Mouse (Mus musculus) gastrocnemius, adult 2 months (tissue): ENCODE results near the gene Cib4. TPM values are rescaled to one million over a fixed set of nuclear protein-coding genes. Genes with fewer than 3 reads are reported as not detected.

Experiments
- DNase-seq: peaks from one replicate; pipeline ENCODE4 v3.0.0; 2022
- H3K27ac ChIP-seq: fragments of 200-600 bp; 2 replicates; pipeline ENCODE4 v1.8.1; 2022; ENCODE audit warnings: mild to moderate bottlenecking
- H3K4me3 ChIP-seq: fragments of 200-600 bp; 2 replicates; pipeline ENCODE4 v1.8.1; 2022; ENCODE audit warnings: mild to moderate bottlenecking, moderate library complexity
- CTCF ChIP-seq: fragments of 200-600 bp; IDR thresholded peaks from 2 replicates; pipeline ENCODE4 v1.8.1; 2022; ENCODE audit warnings: antibody characterized with exemption, mild to moderate bottlenecking, moderate library complexity
- intact Hi-C: fragments of 180-260 bp; cut with DNase I; formaldehyde crosslinking; loops from one replicate; pipeline ENCODE4 v1.15.1; 2025
- long read RNA-seq, 2 experiments: library from polyadenylated mRNA; stranded (forward); transcript quantifications; one replicate each; pipeline ENCODE4 v2.0.0; 2021
- total RNA-seq, 2 experiments: library from RNA; stranded (reverse); gene quantifications; 2 replicates each; pipeline ENCODE4 v1.2.3; 2021

The Cib4 gene
- not detected for total RNA-seq
- long read RNA-seq, experiment 1: 0 reads
- long read RNA-seq, experiment 2: 0 reads

- TF ChIP-seq CTCF: no peak
- Histone ChIP-seq H3K27ac (no peak within 1 kb of the TSS), H3K4me3 (no peak within 1 kb of the TSS)
- DNase-seq: no peak
- intact Hi-C loops: no loop called here
Measured at GRCm38 (mm10) chr5:30545698-30546097, at the start of gene Cib4. Cib4 (minus strand) TSS chr5:30545836.

DNA sequence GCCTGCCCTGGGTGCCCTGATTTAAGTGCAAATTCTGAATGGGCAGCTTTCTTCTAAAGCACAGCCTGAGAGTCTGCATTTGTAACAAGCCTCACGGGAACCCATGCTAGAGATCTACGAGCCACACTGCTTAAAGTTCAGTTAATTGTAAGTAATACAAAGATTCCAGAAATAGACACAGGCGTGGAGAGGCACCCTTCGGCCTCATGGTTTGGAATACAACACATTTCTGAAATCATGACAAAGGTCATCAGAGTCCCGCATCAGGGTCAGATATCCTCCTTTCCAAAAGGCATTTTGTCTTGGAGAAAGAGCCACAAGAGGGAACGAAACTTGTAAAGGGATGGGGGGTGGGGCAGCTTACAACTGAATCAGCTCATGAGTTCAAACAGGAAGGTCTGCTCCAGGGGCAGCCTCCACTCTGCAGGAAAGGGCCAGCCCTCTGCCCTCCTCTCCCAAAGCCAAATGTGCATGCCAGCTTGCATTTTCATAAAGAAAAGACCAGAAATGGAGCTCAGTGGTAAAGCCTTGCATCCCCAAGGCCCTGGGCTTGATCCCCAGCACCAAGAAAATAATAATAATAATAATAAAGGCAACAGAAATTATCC, 49.4 kb upstream of the Cib4 start:
- TF ChIP-seq CTCF: no peak
- no peak overlapping the region for H3K27ac ChIP-seq
- DNase-seq: no peak
- intact Hi-C loops: no loop called here
- H3K4me3 ChIP-seq: no peak overlapping the region

DNA sequence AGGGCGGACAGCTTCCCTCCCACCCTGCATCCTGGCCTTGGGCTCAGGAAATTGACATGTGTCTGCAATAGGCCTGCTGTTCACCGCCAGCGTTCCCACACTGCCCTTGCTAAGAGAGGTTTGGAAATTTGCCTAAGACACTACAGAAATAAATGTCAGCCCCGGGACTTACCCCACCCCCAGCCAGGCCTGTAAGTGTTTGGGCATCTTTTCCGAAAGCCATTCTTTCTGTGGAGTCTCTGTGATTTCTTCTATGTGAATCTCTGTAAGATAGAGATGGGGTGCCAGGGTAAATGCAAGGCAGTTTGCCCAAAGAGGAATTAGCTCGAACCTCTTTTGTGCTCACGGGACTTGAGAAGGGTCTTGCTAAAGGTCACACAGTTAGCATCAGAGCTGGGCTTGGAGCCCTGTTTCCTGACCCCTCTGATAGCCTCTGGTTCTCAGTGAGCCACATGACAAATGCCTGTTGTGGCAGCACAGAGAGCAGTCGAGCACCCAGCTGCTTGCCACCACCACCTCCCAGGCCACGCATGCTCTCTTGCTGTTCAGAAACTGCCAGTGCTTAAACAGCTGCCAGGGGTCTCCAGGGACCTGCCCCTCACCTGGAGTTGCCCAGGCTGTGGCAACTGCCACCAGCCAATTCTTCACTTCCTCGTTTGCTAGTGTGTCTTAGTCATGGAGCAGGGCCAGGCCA, 48.3 kb upstream of the Cib4 start:
- TF ChIP-seq CTCF: no peak
- intact Hi-C loops: no loop called here
- H3K4me3 ChIP-seq: no peak overlapping the region
- no peak for DNase-seq
- 0 out of 2 replicates have a peak overlapping the region, but pooled peaks have one; percentile 7 for H3K27ac ChIP-seq

DNA sequence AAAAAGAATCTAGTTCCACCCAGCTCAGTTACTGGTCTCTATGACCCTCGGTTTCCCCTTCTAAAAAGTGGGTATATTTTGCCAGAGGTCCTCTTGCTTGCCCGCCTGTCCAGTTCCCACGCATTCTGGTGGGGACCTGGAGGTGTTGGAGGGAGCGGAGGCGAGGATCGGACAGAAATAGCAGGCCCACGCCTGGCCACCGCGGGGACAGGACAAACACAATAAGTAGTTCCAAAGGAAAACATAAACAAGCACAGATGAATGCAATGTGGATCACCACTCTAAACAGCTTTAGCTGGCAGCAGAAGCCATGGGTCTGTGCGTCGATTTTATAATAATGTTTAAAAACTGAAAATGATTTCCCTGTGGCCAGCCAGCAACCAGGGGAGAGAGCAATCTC, 47.7 kb upstream of the Cib4 start:
- Histone ChIP-seq H3K27ac (0 out of 2 replicates have a peak overlapping the region, but pooled peaks have one; percentile 7), H3K4me3 (no peak overlapping the region)
- intact Hi-C loops: no loop called here
- TF ChIP-seq CTCF: no peak
- DNase-seq: no peak

DNA sequence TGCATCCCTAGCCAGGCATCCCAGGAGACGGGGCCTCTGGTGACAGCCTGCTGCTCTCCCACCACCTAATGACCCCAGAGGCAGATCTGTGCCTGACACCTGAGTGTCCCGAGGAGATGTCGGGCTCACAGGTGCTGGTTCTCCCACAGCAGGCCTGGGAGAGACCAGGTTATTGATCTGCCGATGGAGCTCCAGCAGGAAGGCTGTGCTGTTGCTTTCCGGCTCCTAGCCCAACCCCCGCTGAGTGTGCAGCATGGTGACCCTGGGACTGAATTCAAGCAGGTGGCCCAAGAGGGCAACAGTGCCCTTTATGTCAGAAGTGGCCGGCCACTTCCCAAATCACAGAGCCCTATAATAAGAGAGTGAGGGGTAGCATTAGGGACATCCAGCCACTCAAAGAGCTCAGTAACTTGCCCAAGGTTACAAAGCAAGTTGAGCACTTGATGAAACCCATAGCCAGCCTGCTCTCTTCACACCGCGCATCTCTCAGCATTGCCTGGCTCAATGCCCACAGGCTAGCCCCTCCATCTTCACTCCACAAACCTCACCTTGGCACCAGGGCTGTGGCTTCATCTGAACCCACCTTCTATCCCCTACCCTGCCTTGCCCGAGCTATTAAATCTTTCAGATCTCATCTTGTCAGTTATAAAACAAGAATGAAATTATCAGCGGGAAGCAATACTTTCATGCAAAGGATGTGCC, 46.8 kb upstream of the Cib4 start:
- H3K27ac ChIP-seq: no peak overlapping the region
- intact Hi-C loops: no loop called here
- TF ChIP-seq CTCF: no peak
- no peak overlapping the region for H3K4me3 ChIP-seq
- no peak for DNase-seq

- no peak for DNase-seq
- TF ChIP-seq CTCF: no peak
- intact Hi-C loops: no loop called here
- Histone ChIP-seq H3K4me3 (no peak overlapping the region), H3K27ac (no peak overlapping the region)
Measured at GRCm38 (mm10) chr5:30591786-30592185, 46.1 kb upstream of the Cib4 start.

GRCm38 (mm10) chr5:30591205-30591731, 45.6 kb upstream of the Cib4 start:
- TF ChIP-seq CTCF: no peak
- Histone ChIP-seq H3K4me3 (no peak overlapping the region), H3K27ac (no peak overlapping the region)
- DNase-seq: no peak
- intact Hi-C loops: no loop called here

GRCm38 (mm10) chr5:30590231-30590630, 44.6 kb upstream of the Cib4 start:
- TF ChIP-seq CTCF: no peak
- Histone ChIP-seq H3K4me3 (no peak overlapping the region), H3K27ac (no peak overlapping the region)
- intact Hi-C loops: no loop called here
- no peak for DNase-seq

- no peak for TF ChIP-seq CTCF
- H3K27ac ChIP-seq: no peak overlapping the region
- no peak overlapping the region for H3K4me3 ChIP-seq
- no peak for DNase-seq
- intact Hi-C loops: no loop called here
Measured at GRCm38 (mm10) chr5:30589546-30589945, 43.9 kb upstream of the Cib4 start.

DNA sequence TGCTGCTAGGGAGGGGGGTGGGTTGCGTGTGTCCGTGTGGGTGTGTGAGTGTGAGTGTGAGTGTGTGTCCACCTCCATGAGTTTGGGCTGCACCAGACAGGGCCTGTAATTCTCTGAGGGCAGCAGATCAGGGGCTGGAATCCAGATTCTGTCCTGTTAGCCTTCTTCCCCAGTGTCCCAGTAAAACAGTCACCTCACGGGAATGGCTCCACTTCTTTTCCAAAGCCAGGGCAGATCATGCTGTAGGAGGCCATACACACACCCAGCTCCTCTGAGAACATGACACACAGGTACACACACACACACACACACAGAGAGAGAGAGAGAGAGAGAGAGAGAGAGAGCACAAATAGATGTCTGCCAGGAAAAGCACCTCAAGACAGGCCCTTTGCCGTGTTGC, 43.4 kb upstream of the Cib4 start:
- no peak for DNase-seq
- Histone ChIP-seq H3K27ac (no peak overlapping the region), H3K4me3 (peak overlapping the region; percentile 67)
- intact Hi-C loops: no loop called here
- TF ChIP-seq CTCF: no peak

GRCm38 (mm10) chr5:30588301-30588968, 42.8 kb upstream of the Cib4 start:
- Histone ChIP-seq H3K4me3 (peak overlapping the region; percentile 67), H3K27ac (0 out of 2 replicates have a peak overlapping the region, but pooled peaks have one; percentile 24)
- DNase-seq: no peak
- intact Hi-C loops: no loop called here
- TF ChIP-seq CTCF: no peak

DNA sequence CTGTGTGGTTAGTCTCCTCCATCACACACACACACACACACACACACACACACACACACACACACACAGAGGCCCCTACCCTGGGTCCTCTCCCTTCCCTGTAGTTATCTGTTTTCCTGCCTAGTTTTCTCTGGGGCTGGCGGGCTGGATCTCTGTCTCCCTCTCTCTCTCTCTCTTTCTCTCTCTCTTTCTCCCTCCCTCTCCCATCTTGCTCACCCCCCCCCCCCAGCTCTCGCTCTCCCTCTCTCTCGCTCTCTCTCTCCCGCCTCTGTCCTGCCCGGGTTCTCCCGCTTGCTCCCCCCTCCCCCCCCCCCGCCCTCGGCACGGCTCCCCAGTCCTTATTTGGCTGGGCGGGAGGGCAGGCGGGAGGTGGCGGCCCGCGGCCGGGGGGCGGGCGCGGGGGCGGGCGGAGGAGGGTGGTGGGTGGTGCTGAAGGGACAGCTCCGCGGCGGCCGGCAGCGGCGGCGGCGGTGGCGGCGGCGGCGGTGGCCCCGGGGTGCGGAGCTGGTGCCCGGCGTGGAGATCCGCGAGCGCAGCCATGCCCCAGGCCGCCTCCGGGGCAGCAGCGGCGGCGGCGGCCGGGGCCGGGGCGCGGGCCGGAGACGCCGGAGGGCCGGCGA, 42.2 kb upstream of the Cib4 start, which contains the start of gene Kcnk3:
Kcnk3 (plus strand) TSS at position 490 of the 620 bp plus-strand sequence.
- H3K4me3 ChIP-seq: peak within 1 kb of the TSS; percentile 67
- no peak for TF ChIP-seq CTCF
- intact Hi-C loops: no loop called here

More for the DNA sequence above, 42.2 kb upstream of the Cib4 start, which contains the start of gene Kcnk3:
- peak; percentile 87 for DNase-seq
- H3K27ac ChIP-seq: 0 out of 2 replicates have a peak within 1 kb of the TSS, but pooled peaks have one; percentile 24
